Mouse (Mus musculus) testis, adult 2 months (tissue): Measurements from ENCODE around the gene Dmrta1.

Experiments
- CTCF ChIP-seq: fragments of 200-500 bp; IDR thresholded peaks from 2 replicates; pipeline ENCODE4 v1.5.1; 2012; ENCODE audit warnings: low read depth, mild to moderate bottlenecking, inconsistent platforms, low read length, moderate library complexity; ENCODE audit not compliant: control insufficient read depth, insufficient read depth, insufficient replicate concordance
- POLR2A ChIP-seq: fragments of 200-500 bp; IDR thresholded peaks from 2 replicates; pipeline ENCODE4 v1.6.1; 2012; ENCODE audit warnings: low read depth, mild to moderate bottlenecking, inconsistent platforms, low read length, moderate library complexity; ENCODE audit not compliant: control insufficient read depth

DNA sequence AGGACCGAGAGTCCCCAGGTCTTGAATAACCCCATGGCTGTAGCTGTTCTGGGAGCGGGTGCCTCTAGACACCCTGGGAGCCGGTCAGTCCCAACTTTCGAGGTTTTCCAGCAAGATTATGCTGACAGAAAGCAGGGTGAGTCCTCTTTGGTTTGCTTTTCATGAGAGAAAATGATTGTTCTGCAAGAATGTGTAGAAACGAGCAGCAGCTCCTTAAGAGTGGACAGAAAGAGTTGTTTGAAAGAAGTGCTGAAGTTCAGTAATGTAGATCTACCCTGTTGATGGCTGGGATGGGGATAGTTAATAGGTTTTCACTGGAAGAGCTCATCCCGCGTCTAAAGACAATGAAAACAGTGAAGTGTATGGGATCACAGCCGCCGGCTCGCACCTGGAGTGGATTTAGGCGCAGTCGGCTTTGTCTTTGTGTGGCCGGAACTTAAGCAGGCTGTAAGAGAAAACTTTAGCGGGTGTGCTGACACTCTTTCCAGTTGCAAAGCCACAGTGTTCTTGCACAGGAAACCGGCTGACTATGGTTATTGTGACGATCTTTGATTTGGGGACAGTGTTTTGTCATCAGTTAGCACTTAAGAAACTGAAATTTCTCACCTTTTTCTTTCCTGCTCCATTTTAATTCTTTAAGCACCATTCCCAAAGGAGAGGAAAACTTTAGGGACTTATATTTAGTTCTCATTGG lies 9.7 kb downstream of the Dmrta1 start:
- TF ChIP-seq CTCF, result no peak
- no peak for TF ChIP-seq POLR2A
